Mouse (Mus musculus): ENCODE data around the gene Creb3l4. TPM values are rescaled to one million over a fixed set of nuclear protein-coding genes. Genes with fewer than 3 reads are reported as not detected.
A peak's percentile ranks its signal among the peaks of the same experiment; 100 is the strongest.
"Not testable (repeated sequence)": the region's sequence is repeated elsewhere in the genome, so short reads cannot be mapped to it uniquely, and the experiment has no call there.

Creb3l4 gene
- total RNA-seq, 1 experiment from 2014 or later: 0.85 TPM

- peak; percentile 94 for DNase-seq
Observed at GRCm38 (mm10) chr3:90265034-90265931, 22.0 kb upstream of the Creb3l4 start, which contains the start of gene Dennd4b. Gene Dennd4b (plus strand): TSS chr3:90265185.

GRCm38 (mm10) chr3:90264687-90265033, 21.3 kb upstream of the Creb3l4 start:
- DNase-seq: no peak

DNA sequence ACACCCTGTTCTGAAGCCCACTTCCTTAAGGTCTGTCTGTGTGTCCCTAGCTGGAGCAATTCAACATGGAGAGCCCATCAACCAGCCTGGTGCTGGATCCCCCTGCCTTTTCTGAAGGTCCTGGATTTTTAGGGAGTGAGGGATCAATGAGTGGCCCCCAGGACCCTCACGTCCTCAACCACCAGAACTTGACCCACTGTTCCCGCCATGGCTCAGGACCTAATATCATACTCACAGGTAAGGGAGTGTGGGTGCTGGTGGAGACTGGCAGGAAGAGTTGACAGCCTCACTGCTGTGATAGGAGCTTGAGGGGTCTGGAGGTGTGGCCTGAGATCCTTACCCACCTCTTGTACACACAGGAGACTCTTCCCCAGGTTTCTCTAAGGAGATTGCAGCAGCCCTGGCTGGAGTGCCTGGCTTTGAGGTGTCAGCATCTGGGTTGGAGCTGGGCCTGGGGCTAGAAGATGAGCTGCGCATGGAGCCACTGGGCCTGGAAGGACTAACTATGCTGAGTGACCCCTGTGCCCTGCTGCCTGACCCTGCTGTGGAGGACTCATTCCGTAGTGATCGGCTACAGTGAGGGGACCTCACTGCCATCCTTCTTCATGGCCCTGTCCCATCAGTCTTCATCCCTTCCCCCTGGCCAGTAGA, 19.9 kb upstream of the Creb3l4 start:
- DNase-seq: no peak

DNA sequence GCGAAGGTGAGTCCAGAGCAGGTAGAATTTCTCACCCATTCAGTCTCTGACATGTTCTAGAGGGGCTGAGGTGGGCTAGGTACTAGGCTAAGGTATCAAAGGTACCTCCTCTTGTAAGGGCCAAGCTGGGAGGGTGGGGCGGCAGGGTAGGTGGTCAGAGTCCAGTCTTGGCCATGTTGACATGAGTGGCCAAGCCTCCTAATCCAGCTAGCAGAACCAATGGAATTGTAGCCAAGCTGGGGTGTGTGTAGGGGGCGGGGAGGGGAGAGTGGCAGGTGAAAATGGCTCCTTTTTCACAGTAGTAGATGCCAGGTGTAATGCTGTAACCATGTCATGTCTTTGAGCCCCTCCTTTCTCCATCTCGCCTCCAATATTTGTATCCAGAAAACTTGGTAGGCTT, 15.2 kb upstream of the Creb3l4 start:
- no peak for DNase-seq

- DNase-seq: peak; percentile 68
Observed at GRCm38 (mm10) chr3:90256731-90257530, 13.6 kb upstream of the Creb3l4 start.

- DNase-seq: no peak
Observed at GRCm38 (mm10) chr3:90255784-90256353, 12.6 kb upstream of the Creb3l4 start.

DNA sequence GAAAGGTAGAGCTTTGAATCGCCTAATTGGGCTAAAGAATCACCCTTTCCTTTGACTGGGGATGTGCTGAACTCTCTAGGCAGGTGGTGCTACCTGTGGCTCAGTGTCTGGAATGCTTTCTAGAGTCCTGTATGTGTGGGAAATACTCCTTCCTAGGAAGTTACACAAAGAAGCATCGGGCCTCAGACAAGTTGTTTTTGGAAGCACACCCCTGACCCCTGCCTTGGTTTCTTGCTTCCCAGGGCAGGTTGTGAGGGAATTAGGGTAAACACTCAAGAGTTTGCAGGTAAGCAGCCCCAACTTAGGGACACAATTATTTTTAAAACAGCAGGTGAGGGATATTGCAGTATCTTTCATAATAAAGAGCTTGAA, 11.9 kb upstream of the Creb3l4 start:
- DNase-seq: no peak

DNA sequence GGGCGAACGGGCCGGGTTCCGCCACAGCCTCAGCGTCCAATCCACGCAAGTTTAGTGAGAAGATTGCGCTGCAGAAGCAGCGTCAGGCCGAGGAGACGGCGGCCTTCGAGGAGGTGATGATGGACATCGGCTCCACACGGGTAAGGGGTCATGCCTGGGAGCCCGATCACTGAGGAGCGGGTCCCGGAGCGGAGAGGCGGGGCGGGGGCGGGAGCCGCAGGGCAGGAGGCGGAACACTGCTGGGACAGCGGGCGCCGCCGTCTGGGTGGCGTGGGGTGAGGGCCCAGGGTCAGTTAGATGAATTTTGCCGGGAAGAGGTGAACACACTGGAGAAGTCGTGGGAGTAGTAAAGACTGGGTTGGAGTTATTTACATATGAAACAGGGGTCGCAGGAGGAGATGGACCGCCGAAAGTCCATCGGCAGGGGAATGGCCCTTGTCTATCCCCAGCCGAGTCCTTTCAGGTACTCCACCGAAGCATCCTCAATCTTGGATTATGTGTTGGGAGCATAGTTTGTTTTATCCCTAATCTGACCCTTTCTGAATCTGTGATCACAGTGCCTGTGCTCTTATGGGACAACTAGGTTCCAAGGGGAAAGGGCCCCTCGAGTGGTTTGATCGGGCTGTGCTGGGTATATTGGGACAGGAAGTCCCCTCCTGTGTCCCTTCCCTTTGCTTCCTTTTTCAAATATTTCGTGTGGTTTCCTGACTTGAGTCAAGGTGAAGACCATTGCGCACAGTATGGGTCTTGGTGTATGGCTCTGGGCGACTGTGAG, 11.3 kb upstream of the Creb3l4 start:
- DNase-seq: peak; percentile 64

- peak; percentile 91 for DNase-seq
Observed at GRCm38 (mm10) chr3:90253653-90254418, 10.5 kb upstream of the Creb3l4 start, which contains the start of gene Crtc2. Gene Crtc2 (plus strand): TSS chr3:90254163.

DNA sequence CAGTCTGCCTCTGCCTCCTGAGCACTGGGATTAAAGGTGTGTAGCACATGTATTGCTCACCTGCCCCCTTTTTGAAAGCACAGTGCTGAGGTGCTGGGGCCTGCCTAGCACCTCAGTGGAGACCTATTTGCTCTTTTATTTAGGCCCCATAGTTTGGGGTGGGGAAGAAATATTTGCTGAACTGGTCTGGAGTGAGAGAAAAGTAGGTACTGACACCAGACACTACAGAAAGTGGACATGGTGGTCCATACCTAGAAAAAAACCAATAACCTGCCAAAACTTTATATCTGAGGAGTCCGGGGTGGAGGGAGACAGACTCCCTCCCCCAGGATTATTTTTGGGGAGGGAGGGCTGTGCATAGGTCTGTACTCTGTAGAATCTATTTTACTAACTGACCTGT, 9.9 kb upstream of the Creb3l4 start:
- DNase-seq: not testable (repeated sequence)

DNA sequence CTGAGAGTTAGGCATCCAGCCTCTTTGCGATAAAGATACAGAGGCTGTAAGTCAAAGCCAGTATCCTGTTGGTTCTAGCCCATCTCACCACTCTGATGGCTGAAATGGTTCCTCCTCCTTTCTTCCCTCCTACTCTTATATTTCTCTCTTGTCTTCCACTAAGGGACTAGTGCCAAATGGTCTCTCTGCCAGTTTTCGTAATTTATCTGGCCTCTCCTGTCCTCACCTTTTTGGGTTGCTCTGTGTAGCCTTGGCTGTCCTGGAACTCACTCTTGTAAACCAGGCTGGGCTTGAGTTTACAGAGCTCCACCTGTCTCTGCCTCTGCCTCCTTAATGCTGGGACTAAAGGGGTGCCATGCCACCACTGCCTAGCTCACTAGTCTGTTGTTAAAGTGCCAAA, 9.3 kb upstream of the Creb3l4 start:
- not testable (repeated sequence) for DNase-seq

GRCm38 (mm10) chr3:90251731-90252226, 8.5 kb upstream of the Creb3l4 start:
- not testable (repeated sequence) for DNase-seq

DNA sequence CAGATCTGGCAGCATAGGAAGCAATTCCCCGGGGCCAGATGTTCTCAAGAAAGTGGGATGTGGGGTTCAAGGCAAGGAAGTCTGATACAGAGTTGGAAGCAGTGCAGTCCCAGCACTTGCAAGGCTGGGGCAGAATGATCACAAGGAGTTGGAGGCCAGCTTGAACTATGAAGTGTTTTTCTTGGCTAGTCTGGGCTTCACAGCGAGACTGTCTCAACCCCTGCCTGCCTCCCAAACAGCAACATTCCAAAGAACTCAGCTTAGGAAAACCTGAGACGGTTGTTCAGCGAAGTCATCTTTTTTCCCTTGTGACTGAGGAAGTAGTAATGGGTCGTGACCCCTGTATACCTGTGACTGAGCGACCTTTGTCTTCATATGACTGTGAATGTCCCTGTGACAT, 7.5 kb upstream of the Creb3l4 start:
- DNase-seq: no peak

GRCm38 (mm10) chr3:90248746-90249100, 5.4 kb upstream of the Creb3l4 start:
- DNase-seq: peak; percentile 30

- DNase-seq: peak; percentile 90
Observed at GRCm38 (mm10) chr3:90247960-90248745, 4.8 kb upstream of the Creb3l4 start, which contains the start of gene Slc39a1. Gene Slc39a1 (plus strand): TSS chr3:90248172.

DNA sequence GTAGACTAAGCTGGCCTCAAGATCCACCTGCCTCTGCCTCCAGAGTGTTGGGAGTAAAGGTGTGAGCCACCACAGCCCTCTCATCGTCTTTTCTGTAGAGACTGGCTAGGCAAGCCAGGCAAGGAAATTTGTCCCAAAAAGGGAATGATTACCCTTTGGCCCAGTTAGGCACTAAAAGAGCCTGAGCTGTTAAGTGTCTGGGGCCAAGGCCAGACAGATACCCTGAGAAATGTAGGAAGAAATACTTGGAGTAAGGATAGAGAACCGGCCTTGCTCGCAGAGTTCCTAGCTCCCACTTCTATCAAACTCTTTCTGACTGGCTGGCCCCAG, 4.3 kb upstream of the Creb3l4 start:
- DNase-seq: no peak

- DNase-seq: no peak
Observed at GRCm38 (mm10) chr3:90245406-90245805, 2.1 kb upstream of the Creb3l4 start.

GRCm38 (mm10) chr3:90241669-90242358, 1.5 kb downstream of the Creb3l4 start:
- DNase-seq: no peak

GRCm38 (mm10) chr3:90241251-90241650, 2.1 kb downstream of the Creb3l4 start:
- no peak for DNase-seq

Data from adrenal gland, postnatal 25 days (tissue).